Mouse (Mus musculus) cortical plate, adult 2 months (tissue): ENCODE measurements around the gene Scube1.

Experiments used
- CTCF ChIP-seq: fragments of 200-500 bp; IDR thresholded peaks from 2 replicates; pipeline ENCODE4 v1.5.1; 2011; ENCODE audit warnings: mild to moderate bottlenecking, control low read depth, low read length; ENCODE audit not compliant: insufficient read depth; ENCODE audit errors: extremely low read depth
- POLR2A ChIP-seq: fragments of 200-500 bp; IDR thresholded peaks from 2 replicates; pipeline ENCODE4 v1.6.1; 2011; ENCODE audit warnings: mild to moderate bottlenecking, low read length, control low read depth; ENCODE audit not compliant: insufficient read depth; ENCODE audit errors: extremely low read depth

- TF ChIP-seq POLR2A (no peak), CTCF (no peak)
These were observed 86.5 kb downstream of the Scube1 start for GRCm38 (mm10) chr15:83638196-83638899.
